ENCODE assay signal across 19 mouse cellular contexts in genomic region chr1:132900945-132901344, GRCm38 (mm10). TPM values are rescaled to one million over a fixed set of nuclear protein-coding genes. Genes with fewer than 3 reads are reported as not detected.
A peak's percentile ranks its signal among the peaks of the same experiment; 100 is the strongest.
DNase-seq lines count a peak whose midpoint lies in the region; ATAC-seq and TF ChIP-seq lines count a peak whose summit lies in the region.
"Had no signal": no experiment of that assay in that cellular context is flagged by ENCODE, and none has a peak within 500 bp of the region (broad histone marks: within the 10 kb centered on the region; RNA-seq: fewer than 3 reads in every experiment).

No protein-coding gene starts in this region.

- no peak overlapping the region for H3K27ac ChIP-seq in cerebellum, adult 2 months (ENCODE audit: insufficient read depth, low read length)
- H3K27ac ChIP-seq in kidney, embryonic 14.5 days (ENCODE audit: low read depth, low read length): no peak overlapping the region
- H3K27ac ChIP-seq: embryonic facial prominence, embryonic 12.5 days; forebrain, embryonic 15.5 days; heart, embryonic 15.5 days; hindbrain, embryonic 13.5 days; hindbrain, postnatal 0 days; intestine, embryonic 15.5 days had no signal

- WGBS in cerebellum, adult 2 months: 18% methylated on average over 5 of the region's 5 CpGs
- 78% methylated on average over 5 of the region's 5 CpGs for WGBS in kidney, embryonic 14.5 days

- peaks cover 41% of the 10 kb centered on the region for H3K4me1 ChIP-seq in cerebellum, adult 2 months (ENCODE audit: control insufficient read depth, insufficient read depth, low read length)
- no peaks in the 10 kb centered on the region for H3K4me1 ChIP-seq in kidney, embryonic 14.5 days (ENCODE audit: control insufficient read depth, insufficient read depth, low read length)
- H3K4me1 ChIP-seq: embryonic facial prominence, embryonic 12.5 days; intestine, embryonic 15.5 days had no signal

- no peak for ATAC-seq in kidney, embryonic 14.5 days (ENCODE audit: low FRiP score, low TSS enrichment)
- ATAC-seq: forebrain, embryonic 15.5 days; hindbrain, postnatal 0 days; intestine, embryonic 15.5 days had no signal

- no peak overlapping the region for H3K9ac ChIP-seq in kidney, embryonic 14.5 days (ENCODE audit: low read depth, low read length)
- H3K9ac ChIP-seq: embryonic facial prominence, embryonic 12.5 days; forebrain, embryonic 15.5 days; heart, embryonic 15.5 days; hindbrain, embryonic 13.5 days; intestine, embryonic 15.5 days had no signal

- TF ChIP-seq CTCF in cerebellum, adult 2 months (IDR thresholded peaks at IDR 0.05; ENCODE audit: borderline replicate concordance, insufficient read depth, low read depth, low read length): no peak

- no peak overlapping the region for H3K4me3 ChIP-seq in cerebellum, adult 2 months (replicated peaks; ENCODE audit: insufficient read depth, low read depth, low read length)
- H3K4me3 ChIP-seq in kidney, embryonic 14.5 days (ENCODE audit: low read length): no peak overlapping the region
- H3K4me3 ChIP-seq: embryonic facial prominence, embryonic 12.5 days; forebrain, embryonic 15.5 days; heart, embryonic 15.5 days; hindbrain, embryonic 13.5 days; intestine, embryonic 15.5 days had no signal

- no peak for TF ChIP-seq POLR2A in cerebellum, adult 2 months (IDR thresholded peaks at IDR 0.05; ENCODE audit: borderline replicate concordance, insufficient read depth, low read length)

- no peaks in the 10 kb centered on the region for H3K9me3 ChIP-seq in kidney, embryonic 14.5 days (ENCODE audit: control insufficient read depth, low read length)
- H3K9me3 ChIP-seq: embryonic facial prominence, embryonic 12.5 days; forebrain, embryonic 15.5 days; heart, embryonic 15.5 days; hindbrain, embryonic 13.5 days; intestine, embryonic 15.5 days had no signal

- H3K4me2 ChIP-seq in kidney, embryonic 14.5 days (replicated peaks; ENCODE audit: low read depth, low read length): no peak overlapping the region
- H3K4me2 ChIP-seq: embryonic facial prominence, embryonic 12.5 days; forebrain, embryonic 15.5 days; heart, embryonic 15.5 days; hindbrain, embryonic 13.5 days; intestine, embryonic 15.5 days had no signal

- no peaks in the 10 kb centered on the region for H3K27me3 ChIP-seq in cerebellum, adult 2 months (ENCODE audit: control insufficient read depth, insufficient read depth, low read length)
- H3K27me3 ChIP-seq in kidney, embryonic 14.5 days (ENCODE audit: control insufficient read depth, insufficient read depth, low read length): no peaks in the 10 kb centered on the region
- H3K27me3 ChIP-seq: forebrain, embryonic 15.5 days; heart, embryonic 15.5 days; intestine, embryonic 15.5 days had no signal

- H3K36me3 ChIP-seq in kidney, embryonic 14.5 days (ENCODE audit: control insufficient read depth, insufficient read depth, low read length): no peaks in the 10 kb centered on the region
- H3K36me3 ChIP-seq: embryonic facial prominence, embryonic 12.5 days; forebrain, embryonic 15.5 days; heart, embryonic 15.5 days; intestine, embryonic 15.5 days had no signal

- peak; percentile 42 for DNase-seq in cerebellum, adult 11 months
- DNase-seq in cerebellum, adult 8-10 months: no peak
- DNase-seq in brain, adult 2 months (ENCODE audit: low read depth, low spot score): peak; percentile 62
- DNase-seq in cerebellum, adult 2 months: peak; percentile 59 to 73
- peak; percentile 52 to 56 for DNase-seq in cerebellum, postnatal 14 days
- DNase-seq in spleen, postnatal 36 days (ENCODE audit: low spot score in 2 of 2): no peak
- DNase-seq in frontal cortex, postnatal 14 days (ENCODE audit: low spot score in 2 of 2): no peak
- DNase-seq: adrenal gland, adult 2 months; adrenal gland, postnatal 25 days; gastrocnemius, postnatal 25 days; heart, postnatal 14 days; kidney, adult 18-20 months had no signal

RNA-seq across cellular contexts. Expression of gene Lrrn2, which starts 20.9 kb away (rescaled TPM):
- 73.4 and 80.5 TPM in 2 replicates for polyA plus RNA-seq in cerebellum, adult 2 months (2012; rRNA removed)
- polyA plus RNA-seq in kidney, embryonic 14.5 days (2014; fragmentation: Nextera tagmentation; extraction: Ambion mirVana): 2.4 and 4.1 TPM in 2 replicates

Comparison
In these comparisons a context has a peak if more than half of its experiments do, and no peak if none do; other contexts are left out.
1. DNase-seq: peak in cerebellum, adult 11 months (single experiment), brain, adult 2 months (single experiment), cerebellum, adult 2 months (2 of 2) and cerebellum, postnatal 14 days (2 of 2); none in cerebellum, adult 8-10 months (single experiment), spleen, postnatal 36 days (0 of 2) and frontal cortex, postnatal 14 days (0 of 2).
2. RNA of gene Lrrn2, which starts 20.9 kb away (polyA plus RNA-seq): 73.4 to 80.5 TPM in cerebellum, adult 2 months; 2.4 to 4.1 TPM in kidney, embryonic 14.5 days; every median in the first group is over 10 times any median in the second.